12 mouse cellular contexts compared by ENCODE assay signal in the genomic region with DNA sequence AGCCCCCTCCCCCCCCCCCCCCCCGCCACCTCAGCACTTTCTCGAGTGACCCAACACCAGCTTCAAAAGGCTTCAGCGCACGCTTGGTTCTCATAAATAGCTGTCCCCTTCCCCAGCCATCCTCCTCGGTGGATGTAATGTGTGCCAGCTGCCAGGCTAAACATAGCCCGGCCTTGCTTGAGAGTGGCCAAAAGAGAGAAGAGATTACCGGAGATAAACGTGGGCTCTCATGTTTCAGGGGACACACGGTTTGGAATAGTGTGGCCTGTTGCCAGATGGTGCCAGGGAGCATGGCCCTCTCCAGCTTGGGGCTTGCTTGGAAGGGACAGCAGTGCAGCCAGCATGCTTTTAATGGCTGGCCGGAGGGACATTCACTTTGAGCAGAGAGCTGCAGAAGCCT. TPM values are rescaled to one million over a fixed set of nuclear protein-coding genes. Genes with fewer than 3 reads are reported as not detected.
DNase-seq lines count a peak whose midpoint lies in the region; ATAC-seq lines count a peak whose summit lies in the region.
"Had no signal": no experiment of that assay in that cellular context is flagged by ENCODE, and none has a peak within 500 bp of the region (broad histone marks: within the 10 kb centered on the region; RNA-seq: fewer than 3 reads in every experiment).

No protein-coding gene starts in this region.

- 43% methylated on average over 10 of the region's 10 CpGs for WGBS in embryonic facial prominence, embryonic 10.5 days

- no peaks in the 10 kb centered on the region for H3K27me3 ChIP-seq in embryonic facial prominence, embryonic 10.5 days (replicated peaks; ENCODE audit: low read depth, poor library complexity, severe bottlenecking)
- H3K27me3 ChIP-seq: liver, embryonic 15.5 days had no signal

- intact Hi-C loops in heart, postnatal 36 days (cut with DNase I) = no loop called here

- H3K36me3 ChIP-seq in embryonic facial prominence, embryonic 10.5 days (replicated peaks) = no peaks in the 10 kb centered on the region
- H3K36me3 ChIP-seq: liver, embryonic 15.5 days had no signal

- no peaks in the 10 kb centered on the region for H3K9me3 ChIP-seq in embryonic facial prominence, embryonic 10.5 days
- H3K9me3 ChIP-seq: liver, embryonic 15.5 days had no signal

- H3K4me3 ChIP-seq in embryonic facial prominence, embryonic 10.5 days = no peak overlapping the region
- H3K4me3 ChIP-seq: liver, embryonic 15.5 days had no signal

- no peak for ATAC-seq in megakaryocyte, adult 5-6 weeks (ENCODE audit: poor library complexity, severe bottlenecking)
- no peak for ATAC-seq in monocyte, adult 5-6 weeks (replicated peaks; ENCODE audit: insufficient number of reproducible peaks, low FRiP score, low TSS enrichment, poor library complexity, severe bottlenecking)

- DNase-seq in cerebellum, postnatal 10 days = peak; percentile 70 to 73
- DNase-seq in cerebellum, adult 9-10 months = no peak
- DNase-seq in embryonic facial prominence, embryonic 10.5 days (ENCODE audit: low spot score) = peak; percentile 30
- peak; percentile 58 for DNase-seq in heart, adult 8-10 months (ENCODE audit: low spot score)
- DNase-seq in heart, postnatal 36 days = peak; percentile 42 to 52
- DNase-seq in urinary bladder, postnatal 36 days (ENCODE audit: low spot score in 2 of 2) = no peak
- DNase-seq: kidney, postnatal 25 days; thymus, adult 2 months had no signal

- H3K27ac ChIP-seq in embryonic facial prominence, embryonic 10.5 days (replicated peaks) = no peak overlapping the region
- H3K27ac ChIP-seq: liver, embryonic 15.5 days had no signal

- H3K4me1 ChIP-seq in embryonic facial prominence, embryonic 10.5 days = peaks cover 12% of the 10 kb centered on the region
- H3K4me1 ChIP-seq: liver, embryonic 15.5 days had no signal

RNA-seq across cellular contexts. Expression of a gene that starts 13.0 kb away (rescaled TPM):
- polyA plus RNA-seq in embryonic facial prominence, embryonic 10.5 days (2016; fragmentation: Nextera tagmentation; extraction: Ambion mirVana) = 0.10 and 0.16 TPM in 2 replicates
- 1,000 to 10,000 TPM in 1 of 4 experiments, 100 to 1,000 TPM in 3; 901 to 1,105 (median 935) TPM for total RNA-seq in heart, adult 8-10 months (2022)
- total RNA-seq in heart, postnatal 36 days (2021) = 1,000 to 10,000 TPM in 1 of 2 experiments, 100 to 1,000 TPM in 1; 876 to 1,038 TPM
- not detected in 2 replicates for total RNA-seq in megakaryocyte, adult 5-6 weeks (2015)
- total RNA-seq in megakaryocyte, adult 5-6 weeks (2017) = not detected in 2 replicates
- not detected in 3 replicates for total RNA-seq in monocyte, adult 5-6 weeks (2017)
- total RNA-seq: megakaryocyte progenitor cell, adult 5-6 weeks had no signal

Comparison
In these comparisons a context has a peak if more than half of its experiments do, and no peak if none do; other contexts are left out.
1. DNase-seq: peak in cerebellum, postnatal 10 days (2 of 2), embryonic facial prominence, embryonic 10.5 days (single experiment), heart, adult 8-10 months (single experiment) and heart, postnatal 36 days (2 of 2); none in cerebellum, adult 9-10 months (single experiment) and urinary bladder, postnatal 36 days (0 of 2).
2. RNA of a gene that starts 13.0 kb away (total RNA-seq): 876 to 1,038 TPM in heart, postnatal 36 days and 901 to 1,105 TPM in heart, adult 8-10 months; not detected in megakaryocyte, adult 5-6 weeks and not detected in monocyte, adult 5-6 weeks; every median in the first group is over 100 times any median in the second.